Mouse (Mus musculus) olfactory bulb, adult 2 months (tissue): ENCODE results near the gene Rasgef1c. TPM values are rescaled to one million over a fixed set of nuclear protein-coding genes. Genes with fewer than 3 reads are reported as not detected.

Experiments
- H3K27ac ChIP-seq: fragments of 200-500 bp; 2 replicates; pipeline ENCODE4 v1.5.1; 2012; ENCODE audit warnings: low read depth, low read length; ENCODE audit not compliant: insufficient read depth
- H3K4me1 ChIP-seq: fragments of 200-500 bp; 2 replicates; pipeline ENCODE4 v1.6.1; 2012; ENCODE audit warnings: low read length; ENCODE audit not compliant: control insufficient read depth, insufficient read depth
- H3K4me3 ChIP-seq: fragments of 200-500 bp; 2 replicates; pipeline ENCODE4 v1.5.1; 2012; ENCODE audit warnings: mild to moderate bottlenecking, low read depth, low read length, moderate library complexity; ENCODE audit not compliant: insufficient read depth
- CTCF ChIP-seq: fragments of 200-500 bp; IDR thresholded peaks from 2 replicates; pipeline ENCODE4 v1.5.1; 2012; ENCODE audit warnings: low read depth, mild to moderate bottlenecking, low read length, moderate library complexity; ENCODE audit not compliant: insufficient read depth
- POLR2A ChIP-seq: fragments of 200-500 bp; IDR thresholded peaks from 2 replicates; pipeline ENCODE4 v1.6.1; 2012; ENCODE audit warnings: mild to moderate bottlenecking, low read depth, low read length, moderate library complexity; ENCODE audit not compliant: insufficient read depth
- WGBS: fragments of 180-500 bp; shearing (Covaris S2); methylation state at CpG from one replicate; pipeline ENCODE4 v1.1.7; 2018; 5-methylcytosine and 5-hydroxymethylcytosine counted together
- polyA plus RNA-seq: library from polyadenylated mRNA; stranded (reverse); fragments of >200 nt; gene quantifications from 2 replicates; pipeline ENCODE4 v1.2.4, GENCODE M21; 2012; ENCODE audit warnings: low replicate concordance; ENCODE audit not compliant: missing spikeins, insufficient read depth, insufficient read length

Gene Rasgef1c
- polyA plus RNA-seq, 1 experiment, result not detected

DNA sequence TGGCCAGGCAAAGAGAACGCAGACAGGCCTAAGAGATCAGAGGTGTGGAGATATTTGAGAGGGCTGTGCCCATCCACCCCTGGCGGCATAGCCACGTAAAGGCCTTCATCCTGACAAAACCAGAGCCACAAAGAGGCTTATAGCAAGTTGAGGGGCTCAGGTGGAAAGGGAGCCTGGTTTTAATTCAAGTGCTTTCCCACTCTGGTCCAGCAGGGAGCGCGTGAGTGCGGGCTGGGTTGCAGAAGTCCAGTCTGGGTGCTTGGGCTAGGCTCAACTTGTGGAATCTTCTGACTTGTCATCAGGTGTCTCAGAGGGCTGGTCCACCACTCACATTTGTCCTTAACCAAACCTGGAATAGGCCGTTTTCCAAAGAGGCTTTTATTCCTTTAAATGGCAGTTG is 1.7 kb downstream of the Rasgef1c start:
- WGBS, result 18% methylated on average over 7 of the region's 7 CpGs
- Histone ChIP-seq H3K4me3 (peak overlapping the region; percentile 66; the same call in 1 of the 2 replicates), H3K27ac (no peak overlapping the region), H3K4me1 (peaks cover 10% of the 10 kb centered on the region)
- TF ChIP-seq CTCF (peak; percentile 68), POLR2A (no peak)

- Histone ChIP-seq H3K4me3 (no peak overlapping the region), H3K27ac (peak overlapping the region; percentile 8; the same call in 1 of the 2 replicates), H3K4me1 (peaks cover 12% of the 10 kb centered on the region)
- WGBS, result 35% methylated on average over 15 of the region's 15 CpGs
- no peak for TF ChIP-seq POLR2A
- no peak for TF ChIP-seq CTCF
Observed at GRCm38 (mm10) chr11:49918521-49919180, 17.0 kb downstream of the Rasgef1c start.

- Histone ChIP-seq H3K27ac (no peak overlapping the region), H3K4me3 (no peak overlapping the region)
- 96% methylated on average over 6 of the region's 6 CpGs for WGBS
Observed at GRCm38 (mm10) chr11:49919304-49919703, 17.7 kb downstream of the Rasgef1c start.

DNA sequence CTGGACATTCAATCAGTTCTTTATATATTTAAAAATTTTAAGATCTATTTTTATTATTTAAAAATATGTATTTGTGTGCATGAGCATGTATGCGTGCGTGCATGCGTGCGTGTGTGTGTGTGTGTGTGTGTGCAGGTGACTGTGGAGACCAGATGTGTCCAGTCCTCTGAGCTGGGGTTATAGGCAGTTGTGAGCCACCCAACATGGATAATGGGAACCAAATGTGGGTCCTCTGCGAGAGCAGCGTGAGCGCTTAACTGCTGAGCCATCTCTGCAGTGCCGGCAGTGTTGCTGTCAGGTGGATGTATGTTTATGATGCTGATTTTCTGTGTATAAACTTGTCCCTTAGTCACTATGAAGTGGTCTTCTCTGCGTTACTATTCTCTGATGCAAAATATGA is 21.9 kb downstream of the Rasgef1c start:
- peaks cover 26% of the 10 kb centered on the region for H3K4me1 ChIP-seq
- no peak overlapping the region for H3K4me3 ChIP-seq
- H3K27ac ChIP-seq, result no peak overlapping the region
- no peak for TF ChIP-seq POLR2A
- 87% methylated on average over 9 of the region's 9 CpGs for WGBS

More at GRCm38 (mm10) chr11:49919304-49919703, 17.7 kb downstream of the Rasgef1c start:
- peaks cover 13% of the 10 kb centered on the region for H3K4me1 ChIP-seq
- TF ChIP-seq CTCF, result no peak
- no peak for TF ChIP-seq POLR2A

DNA sequence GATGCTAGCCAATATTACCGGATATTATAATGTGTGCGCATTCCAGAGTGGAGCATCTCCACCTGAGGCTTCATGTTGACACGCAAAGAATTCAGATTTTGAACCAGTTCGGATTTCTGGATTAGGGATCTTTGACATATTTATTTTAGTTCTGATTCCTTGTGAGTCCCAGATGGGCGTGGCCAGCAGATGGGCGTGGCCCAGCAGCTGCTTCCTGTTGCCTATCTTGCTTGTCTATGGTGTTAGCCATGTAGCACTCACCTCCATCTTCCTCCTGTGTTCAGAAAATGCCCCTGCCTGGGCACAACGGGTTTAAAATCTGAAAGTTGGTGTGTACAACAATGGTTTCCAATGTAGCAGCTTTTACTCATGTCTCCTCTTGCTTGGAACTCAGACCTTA is 24.5 kb downstream of the Rasgef1c start:
- Histone ChIP-seq H3K27ac (peak overlapping the region; percentile 60; the same call in 1 of the 2 replicates), H3K4me1 (peaks cover 27% of the 10 kb centered on the region), H3K4me3 (no peak overlapping the region)
- no peak for TF ChIP-seq POLR2A
- TF ChIP-seq CTCF, result no peak
- WGBS, result 79% methylated on average over 7 of the region's 7 CpGs

- no peak for TF ChIP-seq POLR2A
- no peak for TF ChIP-seq CTCF
- Histone ChIP-seq H3K27ac (peak overlapping the region; percentile 60), H3K4me1 (peaks cover 37% of the 10 kb centered on the region), H3K4me3 (no peak overlapping the region)
- WGBS, result 6% methylated on average over 4 of the region's 4 CpGs
Observed at GRCm38 (mm10) chr11:49927169-49927568, 25.5 kb downstream of the Rasgef1c start.

DNA sequence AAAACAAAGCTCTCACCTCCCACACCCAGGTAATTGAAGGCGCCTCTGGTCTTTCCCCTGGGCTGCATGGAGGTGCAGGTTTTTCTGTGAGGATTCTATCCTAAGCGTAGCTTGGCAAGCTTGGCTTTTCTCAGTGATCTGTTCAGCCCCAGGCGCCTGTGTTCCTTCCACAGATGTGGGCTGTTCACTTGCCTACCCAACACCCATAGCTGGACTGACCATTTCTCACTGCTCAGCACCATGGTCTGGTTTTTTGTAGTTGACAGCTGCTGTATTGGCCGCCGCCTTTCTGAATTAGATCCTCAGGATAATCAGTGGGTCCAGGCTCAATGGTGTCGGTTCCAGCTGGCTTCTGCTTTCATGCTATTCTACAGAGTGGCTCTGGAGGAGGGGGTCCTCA is 26.0 kb downstream of the Rasgef1c start:
- WGBS, result 38% methylated on average over 6 of the region's 6 CpGs
- Histone ChIP-seq H3K27ac (peak overlapping the region; percentile 60), H3K4me1 (peaks cover 39% of the 10 kb centered on the region), H3K4me3 (no peak overlapping the region)
- TF ChIP-seq POLR2A, result no peak
- TF ChIP-seq CTCF, result no peak

- Histone ChIP-seq H3K27ac (peak overlapping the region; percentile 74), H3K4me3 (no peak overlapping the region), H3K4me1 (peaks cover 54% of the 10 kb centered on the region)
- 25% methylated on average over 5 of the region's 5 CpGs for WGBS
- TF ChIP-seq CTCF, result no peak
Observed at GRCm38 (mm10) chr11:49931037-49931625, 29.5 kb downstream of the Rasgef1c start.

DNA sequence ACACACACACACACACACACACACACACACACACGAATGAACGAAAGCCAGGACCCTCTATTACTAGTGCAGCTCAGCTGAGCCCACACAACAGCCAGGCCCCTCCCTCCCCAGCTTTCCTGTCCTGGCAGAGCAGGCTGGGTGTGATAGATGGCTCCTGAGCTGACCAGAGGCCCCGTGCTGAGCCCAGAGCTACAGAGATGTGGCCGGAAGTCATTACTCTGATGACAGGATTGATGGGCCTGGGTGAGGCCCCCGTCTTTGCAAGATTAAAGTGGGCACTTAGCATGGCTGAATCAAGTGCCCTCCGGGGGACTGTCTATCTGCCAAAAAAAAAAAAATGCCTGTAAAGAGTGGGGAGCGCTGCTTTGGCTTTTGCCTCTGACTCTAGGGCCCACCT is 30.2 kb downstream of the Rasgef1c start:
- H3K4me1 ChIP-seq, result peaks cover 57% of the 10 kb centered on the region
- TF ChIP-seq POLR2A (no peak), CTCF (no peak)
- WGBS, result 40% methylated on average over 7 of the region's 7 CpGs
- H3K27ac ChIP-seq, result peak overlapping the region; percentile 74
- H3K4me3 ChIP-seq, result no peak overlapping the region
